Mouse (Mus musculus) midbrain, embryonic 11.5 days (tissue): Measurements from ENCODE around the gene Klhl2. TPM values are rescaled to one million over a fixed set of nuclear protein-coding genes. Genes with fewer than 3 reads are reported as not detected.

Experiments
- ATAC-seq: fragments of 200-750 bp; cut with Nextera tagmentation; 2 replicates; pipeline ENCODE4 v1.8.0; 2017; ENCODE audit warnings: moderate TSS enrichment, moderate library complexity; ENCODE audit not compliant: low FRiP score
- DNase-seq: peaks from one replicate; pipeline ENCODE4 v3.0.0; 2015; ENCODE audit warnings: low spot score; ENCODE audit errors: missing footprints
- H3K27ac ChIP-seq: fragments of 300-500 bp; sonication (generic); 2 replicates; pipeline ENCODE4 v1.5.1; 2014; ENCODE audit warnings: low read depth, low read length
- H3K27me3 ChIP-seq: fragments of 300-500 bp; sonication (generic); 2 replicates; pipeline ENCODE4 v1.6.1; 2014; ENCODE audit warnings: mild to moderate bottlenecking, low read length, moderate library complexity, mixed read lengths; ENCODE audit not compliant: control insufficient read depth, insufficient read depth
- H3K36me3 ChIP-seq: fragments of 300-500 bp; sonication (generic); 2 replicates; pipeline ENCODE4 v1.6.1; 2014; ENCODE audit warnings: mild to moderate bottlenecking, low read length, moderate library complexity, mixed read lengths; ENCODE audit not compliant: control insufficient read depth, insufficient read depth
- H3K4me1 ChIP-seq: fragments of 300-500 bp; sonication (generic); 2 replicates; pipeline ENCODE4 v1.6.1; 2014; ENCODE audit warnings: low read length; ENCODE audit not compliant: control insufficient read depth, insufficient read depth
- H3K4me2 ChIP-seq: fragments of 300-500 bp; sonication (generic); 2 replicates; pipeline ENCODE4 v1.6.1; 2014; ENCODE audit warnings: mild to moderate bottlenecking, moderate library complexity
- H3K4me3 ChIP-seq: fragments of 300-500 bp; sonication (generic); 2 replicates; pipeline ENCODE4 v1.5.1; 2014; ENCODE audit warnings: low read depth, low read length
- H3K9ac ChIP-seq: fragments of 300-500 bp; sonication (generic); 2 replicates; pipeline ENCODE4 v1.6.1; 2014; ENCODE audit warnings: low read length
- H3K9me3 ChIP-seq: fragments of 300-500 bp; sonication (generic); 2 replicates; pipeline ENCODE4 v1.6.1; 2016; ENCODE audit warnings: low read length; ENCODE audit not compliant: control insufficient read depth
- WGBS: fragments of 180-500 bp; shearing (Covaris S2); extraction: QIAGEN DNeasy Blood & Tissue Kit; methylation state at CpG from one replicate; pipeline ENCODE4 v1.1.7; 2014; 5-methylcytosine and 5-hydroxymethylcytosine counted together
- polyA plus RNA-seq: library from polyadenylated mRNA; unstranded; fragments of >200 nt; fragmentation: Nextera tagmentation; extraction: Ambion mirVana; gene quantifications from 2 replicates; pipeline ENCODE4 v1.2.1, GENCODE M21; 2014

Gene Klhl2
- polyA plus RNA-seq, 1 experiment from 2014 or later: 19.4 TPM

DNA sequence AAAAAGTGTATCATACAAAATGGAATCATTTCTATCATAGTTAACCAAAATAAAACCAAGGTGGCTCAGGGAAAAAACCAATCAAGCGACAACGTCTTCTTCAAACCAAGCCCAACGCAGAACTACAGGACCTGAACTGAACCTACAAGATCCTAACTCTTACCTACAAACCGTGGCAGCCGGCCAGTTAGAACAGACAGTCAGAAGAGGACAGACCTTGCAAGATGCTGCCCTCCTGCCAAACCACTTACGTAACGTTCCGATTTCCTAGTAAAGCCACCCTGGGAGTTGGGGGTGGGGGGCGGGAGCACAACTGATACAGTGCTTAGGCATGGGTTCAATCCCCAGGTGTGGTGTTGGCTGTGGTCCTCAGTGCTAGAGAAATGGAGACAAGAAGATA lies 82.8 kb downstream of the Klhl2 start:
- no peak overlapping the region for H3K9ac ChIP-seq
- H3K9me3 ChIP-seq: no peaks in the 10 kb centered on the region
- no peak for DNase-seq
- no peak for ATAC-seq
- no peak overlapping the region for H3K27ac ChIP-seq
- no peak overlapping the region for H3K4me3 ChIP-seq
- no peaks in the 10 kb centered on the region for H3K36me3 ChIP-seq
- no peak overlapping the region for H3K4me2 ChIP-seq
- 98% methylated on average over 9 of the region's 9 CpGs for WGBS
- H3K4me1 ChIP-seq: no peaks in the 10 kb centered on the region
- no peaks in the 10 kb centered on the region for H3K27me3 ChIP-seq

DNA sequence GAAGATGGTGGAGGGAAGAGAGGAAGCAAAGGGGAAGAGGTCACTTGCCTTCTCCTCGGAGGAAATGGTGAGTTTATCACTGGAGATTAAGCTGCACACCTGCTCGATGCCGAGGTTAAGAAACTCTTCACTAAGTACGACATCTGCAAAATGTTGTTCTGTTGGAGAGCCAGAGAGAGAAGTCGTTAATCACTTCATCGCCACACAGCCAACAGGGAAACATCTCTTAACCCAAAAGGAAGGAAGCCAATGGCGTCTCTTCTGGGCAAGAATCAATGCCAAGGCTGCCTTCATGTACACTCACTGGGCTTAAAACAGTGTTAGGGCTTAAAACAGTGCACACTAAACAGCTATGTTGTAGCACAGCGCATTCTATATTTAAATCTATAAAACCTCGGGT lies 85.7 kb downstream of the Klhl2 start:
- ATAC-seq (no peak), DNase-seq (no peak)
- Histone ChIP-seq H3K4me2 (no peak overlapping the region), H3K27ac (no peak overlapping the region), H3K9ac (no peak overlapping the region), H3K9me3 (no peaks in the 10 kb centered on the region), H3K4me3 (no peak overlapping the region), H3K27me3 (no peaks in the 10 kb centered on the region), H3K36me3 (no peaks in the 10 kb centered on the region), H3K4me1 (no peaks in the 10 kb centered on the region)
- 86% methylated on average over 9 of the region's 9 CpGs for WGBS

DNA sequence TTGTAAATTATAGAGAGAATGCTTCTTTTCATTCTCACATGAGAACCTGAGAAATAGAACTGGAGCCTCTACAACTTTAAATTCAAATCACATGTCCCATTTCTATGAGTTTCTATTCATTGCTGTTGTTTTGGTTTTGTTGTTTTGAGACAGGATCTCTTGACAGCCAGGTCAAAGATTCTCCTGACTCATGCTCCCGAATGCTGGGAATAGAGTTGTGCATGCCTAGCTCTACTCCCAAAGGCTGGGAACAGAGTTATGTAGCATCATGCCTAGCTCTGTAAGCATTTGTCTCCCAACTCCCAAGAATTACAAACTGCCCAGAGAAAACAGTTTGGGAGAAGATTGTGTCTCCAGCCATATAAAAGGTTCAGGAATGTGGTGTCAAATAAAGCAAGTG lies 87.1 kb downstream of the Klhl2 start:
- Histone ChIP-seq H3K4me2 (no peak overlapping the region), H3K4me1 (no peaks in the 10 kb centered on the region), H3K9ac (no peak overlapping the region), H3K9me3 (no peaks in the 10 kb centered on the region), H3K4me3 (no peak overlapping the region), H3K27ac (no peak overlapping the region), H3K36me3 (0 out of 2 replicates have a peak, but pooled peaks cover 3% of the 10 kb centered on the region), H3K27me3 (no peaks in the 10 kb centered on the region)
- 86% methylated on average over 1 of the region's 1 CpGs for WGBS
- DNase-seq: no peak
- no peak for ATAC-seq

DNA sequence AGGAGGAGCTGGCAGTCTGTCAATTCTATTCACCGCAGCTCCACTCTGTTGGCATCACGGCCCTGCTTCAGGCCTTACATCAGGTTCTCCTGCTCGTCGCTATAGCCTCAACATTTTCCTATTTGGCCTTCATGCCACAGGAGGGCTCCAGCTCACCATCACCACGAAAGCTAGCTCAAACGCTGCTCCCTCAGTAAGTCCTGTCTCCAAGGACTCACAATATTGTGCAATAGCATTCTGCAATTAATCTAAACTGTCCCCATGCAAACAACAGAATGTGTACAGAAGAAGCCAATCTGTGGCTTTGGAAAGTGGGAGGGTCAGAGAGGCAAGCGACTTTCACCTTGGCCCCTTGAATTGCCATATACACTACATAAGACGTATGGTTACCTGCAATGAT lies 88.4 kb downstream of the Klhl2 start:
- ATAC-seq: no peak
- Histone ChIP-seq H3K4me3 (no peak overlapping the region), H3K36me3 (0 out of 2 replicates have a peak, but pooled peaks cover 3% of the 10 kb centered on the region), H3K4me1 (no peaks in the 10 kb centered on the region), H3K9me3 (no peaks in the 10 kb centered on the region), H3K27me3 (no peaks in the 10 kb centered on the region), H3K4me2 (no peak overlapping the region), H3K9ac (no peak overlapping the region), H3K27ac (no peak overlapping the region)
- no peak for DNase-seq
- WGBS: 89% methylated on average over 8 of the region's 8 CpGs

DNA sequence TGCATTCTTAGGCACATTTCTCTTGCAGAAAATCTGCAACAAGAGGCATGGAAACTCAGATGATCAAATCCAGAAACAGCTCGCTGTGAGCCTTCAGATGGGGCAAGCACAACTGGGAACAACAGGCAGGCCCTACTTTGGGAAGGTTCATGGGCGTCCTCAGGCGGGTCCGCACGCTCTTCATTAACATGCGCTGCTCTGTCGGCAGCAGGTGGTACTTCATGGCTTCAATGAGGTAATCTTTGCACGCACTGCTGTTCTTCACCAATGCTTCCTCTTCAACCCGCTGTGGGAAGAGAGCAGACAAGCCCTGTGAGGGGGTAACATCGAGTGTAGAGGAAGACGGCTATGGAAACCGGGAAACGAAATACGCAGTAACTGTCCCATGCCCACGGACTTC lies 91.9 kb downstream of the Klhl2 start:
- DNase-seq (no peak), ATAC-seq (no peak)
- H3K9me3 ChIP-seq: no peaks in the 10 kb centered on the region
- no peak overlapping the region for H3K9ac ChIP-seq
- no peaks in the 10 kb centered on the region for H3K4me1 ChIP-seq
- 0 out of 2 replicates have a peak, but pooled peaks cover 3% of the 10 kb centered on the region for H3K36me3 ChIP-seq
- H3K27me3 ChIP-seq: no peaks in the 10 kb centered on the region
- H3K27ac ChIP-seq: no peak overlapping the region
- WGBS: 92% methylated on average over 15 of the region's 15 CpGs
- no peak overlapping the region for H3K4me3 ChIP-seq
- no peak overlapping the region for H3K4me2 ChIP-seq

DNA sequence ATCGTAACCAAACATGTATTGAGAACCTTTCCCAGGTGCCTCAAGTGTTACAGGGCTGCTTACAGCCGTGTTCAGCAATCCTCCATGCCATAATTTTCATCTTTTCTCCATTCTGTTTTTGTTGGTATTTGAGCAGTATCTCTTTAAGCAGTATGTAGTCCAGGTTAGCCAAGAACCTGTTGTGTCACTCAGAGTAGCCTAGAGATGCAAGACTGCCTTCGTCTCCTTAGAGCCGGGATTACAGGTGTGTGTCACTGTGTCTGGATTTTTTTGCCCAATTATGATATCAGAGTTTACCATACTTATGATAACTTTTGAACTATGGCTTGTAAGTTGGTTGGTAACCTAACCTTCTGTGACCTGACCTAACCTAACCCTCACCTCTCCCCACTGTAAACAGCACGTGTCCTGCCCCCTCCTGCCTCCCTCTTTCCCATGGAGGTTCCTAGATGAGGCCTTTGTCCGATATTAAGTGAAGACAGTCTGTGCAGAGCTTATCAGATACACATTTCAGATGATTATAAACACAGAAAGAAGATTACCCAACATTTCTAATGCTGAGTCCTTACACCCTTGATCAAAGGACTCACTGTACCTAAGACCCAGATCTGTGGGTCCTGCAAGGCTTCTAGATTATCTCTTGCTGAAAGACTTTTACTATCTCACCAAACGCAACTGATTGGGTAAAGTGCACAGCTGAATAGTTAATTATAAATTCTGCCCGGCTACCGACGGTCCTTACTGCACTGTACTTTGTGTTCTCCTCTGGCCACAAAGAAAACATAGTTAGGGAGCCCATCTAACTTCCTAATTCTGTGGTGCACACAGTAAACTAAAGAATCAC lies 103.4 kb downstream of the Klhl2 start:
- WGBS: 91% methylated on average over 10 of the region's 10 CpGs
- no peaks in the 10 kb centered on the region for H3K9me3 ChIP-seq

DNA sequence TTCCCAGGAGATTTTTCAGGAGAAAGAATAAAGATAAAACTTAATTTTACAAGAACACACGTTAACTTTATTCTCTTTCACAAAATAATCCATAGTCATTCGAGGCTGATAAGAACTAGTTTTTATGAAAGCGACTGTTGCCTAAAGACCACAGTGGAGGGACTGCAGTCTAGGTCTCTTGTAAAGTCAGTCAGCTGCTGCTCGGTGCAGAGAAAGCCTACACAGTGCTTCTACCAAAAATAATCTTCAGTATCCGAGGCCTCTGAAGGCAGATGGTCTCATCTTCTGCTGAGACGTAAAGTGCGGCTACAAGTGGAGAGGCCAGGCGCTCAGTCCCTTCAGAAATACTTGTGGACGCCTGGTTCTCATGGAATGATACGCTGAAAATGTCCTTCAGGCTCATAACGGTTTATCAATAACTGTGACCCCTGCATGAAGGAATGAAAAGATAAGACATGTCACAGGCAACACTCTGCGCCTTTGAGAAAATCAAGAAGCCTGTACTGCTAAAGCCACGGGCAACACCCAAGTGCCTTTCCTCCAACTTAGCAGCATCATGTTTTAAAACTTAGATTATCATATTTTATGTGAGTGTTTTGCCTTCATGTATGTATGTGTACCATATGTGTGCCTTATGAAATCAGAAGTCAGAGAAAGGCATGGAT lies 109.1 kb downstream of the Klhl2 start:
- Histone ChIP-seq H3K36me3 (peaks cover 2% of the 10 kb centered on the region; the same call in 1 of the 2 replicates), H3K27me3 (no peaks in the 10 kb centered on the region), H3K4me1 (no peaks in the 10 kb centered on the region), H3K9me3 (no peaks in the 10 kb centered on the region), H3K4me3 (no peak overlapping the region), H3K4me2 (no peak overlapping the region), H3K27ac (no peak overlapping the region), H3K9ac (no peak overlapping the region)
- DNase-seq (no peak), ATAC-seq (no peak)
- WGBS: 93% methylated on average over 13 of the region's 13 CpGs

More for the DNA sequence above, 103.4 kb downstream of the Klhl2 start:
- peaks cover 10% of the 10 kb centered on the region; the same call in 1 of the 2 replicates for H3K36me3 ChIP-seq
- H3K27me3 ChIP-seq: no peaks in the 10 kb centered on the region
- H3K9ac ChIP-seq: no peak overlapping the region
- no peak for DNase-seq
- no peak overlapping the region for H3K4me2 ChIP-seq
- ATAC-seq: no peak
- H3K27ac ChIP-seq: no peak overlapping the region
- H3K4me1 ChIP-seq: no peaks in the 10 kb centered on the region
- H3K4me3 ChIP-seq: no peak overlapping the region

DNA sequence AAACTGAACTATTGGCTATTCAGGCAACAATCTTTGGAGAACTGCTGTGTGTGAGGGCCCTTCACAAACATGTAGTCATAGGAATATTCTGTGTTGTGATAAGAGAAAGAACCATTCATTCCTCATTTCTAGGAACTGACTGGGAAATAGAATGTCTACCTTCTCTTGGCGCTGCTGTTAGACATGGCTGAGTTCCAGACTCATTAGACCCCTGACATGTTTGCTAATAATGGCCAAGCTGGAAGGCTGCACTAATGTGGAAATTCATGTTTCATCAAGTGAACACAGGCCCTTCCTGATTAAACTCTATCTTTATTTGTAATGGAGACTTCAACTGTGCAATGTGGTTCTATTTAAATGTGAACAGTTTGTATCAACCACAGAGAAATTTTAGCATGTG lies 110.9 kb downstream of the Klhl2 start:
- ATAC-seq: no peak
- WGBS: 95% methylated on average over 1 of the region's 1 CpGs
- DNase-seq: no peak
- Histone ChIP-seq H3K9ac (no peak overlapping the region), H3K4me1 (peaks cover 4% of the 10 kb centered on the region; the same call in 1 of the 2 replicates), H3K4me3 (no peak overlapping the region), H3K36me3 (peaks cover 2% of the 10 kb centered on the region; the same call in 1 of the 2 replicates), H3K27me3 (no peaks in the 10 kb centered on the region), H3K9me3 (no peaks in the 10 kb centered on the region), H3K27ac (no peak overlapping the region), H3K4me2 (no peak overlapping the region)

DNA sequence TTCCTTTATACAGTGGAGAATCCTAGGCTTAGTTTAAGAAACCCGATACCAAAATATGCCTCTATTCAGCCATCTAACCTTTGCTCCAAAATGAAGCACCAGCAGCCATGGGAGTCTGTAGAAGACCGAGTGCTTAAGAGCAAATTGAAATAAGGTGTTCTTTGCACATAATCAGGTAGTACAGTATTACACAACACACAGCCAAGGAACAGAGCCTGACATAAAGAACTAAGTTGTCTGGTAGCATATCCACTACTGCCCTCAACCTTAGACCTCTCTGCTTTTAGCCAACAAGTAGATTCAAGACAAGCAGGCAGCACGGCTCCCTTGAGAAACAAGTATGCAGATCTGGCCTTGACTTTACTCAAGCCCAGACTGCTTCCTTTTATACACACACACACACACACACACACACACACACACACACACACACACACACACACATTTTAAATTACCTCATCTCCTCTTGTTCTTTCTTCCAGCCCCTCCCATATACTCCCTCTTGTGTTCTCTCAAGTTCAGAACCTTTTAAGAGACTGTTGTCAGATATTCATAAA lies 113.0 kb downstream of the Klhl2 start:
- Histone ChIP-seq H3K27ac (no peak overlapping the region), H3K4me1 (peaks cover 9% of the 10 kb centered on the region), H3K4me3 (no peak overlapping the region), H3K27me3 (no peaks in the 10 kb centered on the region), H3K4me2 (no peak overlapping the region), H3K36me3 (no peaks in the 10 kb centered on the region), H3K9ac (no peak overlapping the region), H3K9me3 (no peaks in the 10 kb centered on the region)
- 87% methylated on average over 3 of the region's 3 CpGs for WGBS
- DNase-seq (no peak), ATAC-seq (no peak)
